Mouse (Mus musculus) forebrain, embryonic 16.5 days (tissue): ENCODE measurements around the gene Phyhd1. TPM values are rescaled to one million over a fixed set of nuclear protein-coding genes. Genes with fewer than 3 reads are reported as not detected.

ENCODE experiments used
- ATAC-seq: fragments of 200-750 bp; cut with Nextera tagmentation; 2 replicates; pipeline ENCODE4 v1.8.0; 2017; ENCODE audit warnings: mild to moderate bottlenecking, moderate library complexity
- H3K27ac ChIP-seq: fragments of 300-500 bp; sonication (generic); 2 replicates; pipeline ENCODE4 v1.5.1; 2014; ENCODE audit warnings: low read length, control low read depth
- H3K27me3 ChIP-seq: fragments of 300-500 bp; sonication (generic); replicated peaks from 2 replicates; pipeline ENCODE4 v1.6.1; 2014; ENCODE audit warnings: low read length; ENCODE audit not compliant: control insufficient read depth, insufficient read depth
- H3K36me3 ChIP-seq: fragments of 300-500 bp; sonication (generic); 2 replicates; pipeline ENCODE4 v1.6.1; 2014; ENCODE audit not compliant: control insufficient read depth, insufficient read depth
- H3K4me1 ChIP-seq: fragments of 300-500 bp; sonication (generic); replicated peaks from 2 replicates; pipeline ENCODE4 v1.6.1; 2014; ENCODE audit warnings: low read length; ENCODE audit not compliant: control insufficient read depth, insufficient read depth
- H3K4me2 ChIP-seq: fragments of 300-500 bp; sonication (generic); 2 replicates; pipeline ENCODE4 v1.6.1; 2014; ENCODE audit warnings: mild to moderate bottlenecking, low read length, control low read depth
- H3K4me3 ChIP-seq: fragments of 300-500 bp; sonication (generic); replicated peaks from 2 replicates; pipeline ENCODE4 v1.5.1; 2014; ENCODE audit warnings: mild to moderate bottlenecking, low read length, control low read depth
- H3K9ac ChIP-seq: fragments of 300-500 bp; sonication (generic); replicated peaks from 2 replicates; pipeline ENCODE4 v1.6.1; 2014; ENCODE audit warnings: low read depth, low read length, control low read depth
- H3K9me3 ChIP-seq: fragments of 300-500 bp; sonication (generic); 2 replicates; pipeline ENCODE4 v1.6.1; 2016; ENCODE audit warnings: low read length; ENCODE audit not compliant: control insufficient read depth
- WGBS: fragments of 180-500 bp; shearing (Covaris S2); extraction: QIAGEN DNeasy Blood & Tissue Kit; methylation state at CpG from one replicate; pipeline ENCODE4 v1.1.7; 2014; 5-methylcytosine and 5-hydroxymethylcytosine counted together
- polyA plus RNA-seq: library from polyadenylated mRNA; unstranded; fragments of >200 nt; fragmentation: Nextera tagmentation; extraction: Ambion mirVana; gene quantifications from 2 replicates; pipeline ENCODE4 v1.2.1, GENCODE M21; 2015

Gene Phyhd1
- polyA plus RNA-seq, 1 experiment from 2014 or later, result 9.5 TPM

GRCm38 (mm10) chr2:30270134-30270533 is 4.1 kb downstream of the Phyhd1 start:
- Histone ChIP-seq H3K27me3 (no peaks in the 10 kb centered on the region), H3K4me3 (no peak overlapping the region), H3K9me3 (no peaks in the 10 kb centered on the region), H3K4me1 (peaks cover 16% of the 10 kb centered on the region), H3K36me3 (no peaks in the 10 kb centered on the region; the same call in 1 of the 2 replicates), H3K9ac (no peak overlapping the region), H3K27ac (no peak overlapping the region), H3K4me2 (no peak overlapping the region)
- WGBS, result 41% methylated on average over 1 of the region's 1 CpGs
- ATAC-seq, result peak; percentile 82

GRCm38 (mm10) chr2:30280743-30281142 is 14.7 kb downstream of the Phyhd1 start, which contains the start of gene Gm28038:
Gene Gm28038 (plus strand): TSS chr2:30281043.
- Histone ChIP-seq H3K9me3 (no peaks in the 10 kb centered on the region), H3K4me3 (no peak within 1 kb of the TSS), H3K9ac (no peak within 1 kb of the TSS), H3K27ac (no peak within 1 kb of the TSS), H3K4me1 (peaks cover 10% of the 10 kb centered on the region), H3K4me2 (no peak within 1 kb of the TSS), H3K27me3 (no peaks in the 10 kb centered on the region), H3K36me3 (no peaks in the 10 kb centered on the region)
- ATAC-seq, result no peak
- 89% methylated on average over 11 of the region's 11 CpGs for WGBS

- H3K4me2 ChIP-seq, result no peak overlapping the region
- H3K27ac ChIP-seq, result no peak overlapping the region
- ATAC-seq, result no peak
- H3K4me1 ChIP-seq, result peaks cover 10% of the 10 kb centered on the region
- no peak overlapping the region for H3K4me3 ChIP-seq
- no peaks in the 10 kb centered on the region for H3K27me3 ChIP-seq
- H3K9me3 ChIP-seq, result no peaks in the 10 kb centered on the region
- no peaks in the 10 kb centered on the region for H3K36me3 ChIP-seq
- 85% methylated on average over 3 of the region's 3 CpGs for WGBS
- no peak overlapping the region for H3K9ac ChIP-seq
Measured at GRCm38 (mm10) chr2:30281651-30282050, 15.6 kb downstream of the Phyhd1 start.

GRCm38 (mm10) chr2:30283193-30283592 is 17.2 kb downstream of the Phyhd1 start:
- Histone ChIP-seq H3K27me3 (no peaks in the 10 kb centered on the region), H3K4me3 (no peak overlapping the region), H3K27ac (no peak overlapping the region), H3K4me2 (no peak overlapping the region), H3K4me1 (peaks cover 21% of the 10 kb centered on the region), H3K9ac (no peak overlapping the region), H3K36me3 (no peaks in the 10 kb centered on the region), H3K9me3 (no peaks in the 10 kb centered on the region)
- no peak for ATAC-seq
- 92% methylated on average over 2 of the region's 2 CpGs for WGBS

- H3K36me3 ChIP-seq, result no peaks in the 10 kb centered on the region
- no peaks in the 10 kb centered on the region for H3K9me3 ChIP-seq
- no peak for ATAC-seq
- H3K4me3 ChIP-seq, result peak overlapping the region; percentile 93
- no peak overlapping the region for H3K27ac ChIP-seq
- no peaks in the 10 kb centered on the region for H3K27me3 ChIP-seq
- H3K9ac ChIP-seq, result no peak overlapping the region
- H3K4me1 ChIP-seq, result peaks cover 21% of the 10 kb centered on the region
- peak overlapping the region; percentile 96 for H3K4me2 ChIP-seq
- WGBS, result 92% methylated on average over 5 of the region's 5 CpGs
Measured at GRCm38 (mm10) chr2:30285004-30285403, 19.0 kb downstream of the Phyhd1 start.

- H3K4me1 ChIP-seq, result peaks cover 21% of the 10 kb centered on the region
- peak overlapping the region; percentile 93 for H3K4me3 ChIP-seq
- peak; percentile 69 for ATAC-seq
- H3K9ac ChIP-seq, result peak overlapping the region; percentile 77
- H3K27me3 ChIP-seq, result no peaks in the 10 kb centered on the region
- H3K9me3 ChIP-seq, result no peaks in the 10 kb centered on the region
- 16% methylated on average over 38 of the region's 38 CpGs for WGBS
- H3K4me2 ChIP-seq, result peak overlapping the region; percentile 96
- H3K27ac ChIP-seq, result no peak overlapping the region
- H3K36me3 ChIP-seq, result no peaks in the 10 kb centered on the region
Measured at GRCm38 (mm10) chr2:30285416-30286181, 19.6 kb downstream of the Phyhd1 start.

- H3K9ac ChIP-seq, result peak within 1 kb of the TSS; percentile 82
- peak within 1 kb of the TSS; percentile 55; the same call in 1 of the 2 replicates for H3K27ac ChIP-seq
- no peaks in the 10 kb centered on the region for H3K36me3 ChIP-seq
- ATAC-seq, result peak; percentile 96
- peak within 1 kb of the TSS; percentile 93 for H3K4me3 ChIP-seq
- under 1% methylated on average over 63 of the region's 68 CpGs for WGBS
- peak within 1 kb of the TSS; percentile 96 for H3K4me2 ChIP-seq
- no peaks in the 10 kb centered on the region for H3K27me3 ChIP-seq
- peaks cover 21% of the 10 kb centered on the region for H3K4me1 ChIP-seq
- H3K9me3 ChIP-seq, result no peaks in the 10 kb centered on the region
Measured at GRCm38 (mm10) chr2:30286192-30287026, 20.4 kb downstream of the Phyhd1 start, which contains the start of the genes Dolk and Nup188. Gene Dolk (minus strand): TSS chr2:30286334. Gene Nup188 (plus strand): TSS chr2:30286397.

GRCm38 (mm10) chr2:30287027-30287373 is 21.0 kb downstream of the Phyhd1 start:
- H3K4me2 ChIP-seq, result peak overlapping the region; percentile 76
- H3K9ac ChIP-seq, result peak overlapping the region; percentile 82
- H3K27me3 ChIP-seq, result no peaks in the 10 kb centered on the region
- H3K4me1 ChIP-seq, result peaks cover 21% of the 10 kb centered on the region
- no peaks in the 10 kb centered on the region for H3K36me3 ChIP-seq
- H3K27ac ChIP-seq, result no peak overlapping the region; the same call in 1 of the 2 replicates
- no peaks in the 10 kb centered on the region for H3K9me3 ChIP-seq
- ATAC-seq, result no peak
- WGBS, result 0% methylated on average over 10 of the region's 10 CpGs
- H3K4me3 ChIP-seq, result peak overlapping the region; percentile 93

- H3K27me3 ChIP-seq, result no peaks in the 10 kb centered on the region
- H3K4me1 ChIP-seq, result no peaks in the 10 kb centered on the region
- WGBS, result 70% methylated on average over 3 of the region's 3 CpGs
- H3K9ac ChIP-seq, result no peak overlapping the region
- no peak overlapping the region for H3K27ac ChIP-seq
- no peaks in the 10 kb centered on the region for H3K9me3 ChIP-seq
- ATAC-seq, result no peak
- H3K36me3 ChIP-seq, result peaks cover 27% of the 10 kb centered on the region
- no peak overlapping the region for H3K4me2 ChIP-seq
- no peak overlapping the region for H3K4me3 ChIP-seq
Measured at GRCm38 (mm10) chr2:30299525-30299924, 33.5 kb downstream of the Phyhd1 start.
